Mouse (Mus musculus): Measurements from ENCODE around the gene Enpp6.

GRCm38 (mm10) chr8:47090021-47090420, 103.3 kb downstream of the Enpp6 start:
- TF ChIP-seq CTCF (IDR thresholded peaks at IDR 0.05; ENCODE audit: low read depth, low read length) (no peak), POLR2A (IDR thresholded peaks at IDR 0.05; ENCODE audit: extremely low read depth, insufficient read depth, low read length) (no peak)

Data from liver, adult 2 months (tissue).